Mouse (Mus musculus) lung, adult 2 months (tissue): ENCODE data around the gene 1700001O22Rik. TPM values are rescaled to one million over a fixed set of nuclear protein-coding genes. Genes with fewer than 3 reads are reported as not detected.

ENCODE experiments used
- DNase-seq: peaks from one replicate; pipeline ENCODE4 v3.0.0; 2022
- H3K4me1 ChIP-seq: fragments of 200-500 bp; 2 replicates; pipeline ENCODE4 v1.6.1; 2011; ENCODE audit warnings: low read length; ENCODE audit not compliant: control insufficient read depth, insufficient read depth
- H3K4me3 ChIP-seq: fragments of 200-500 bp; replicated peaks from 2 replicates; pipeline ENCODE3; 2011; ENCODE audit warnings: low read depth, mild to moderate bottlenecking, control low read depth, low read length; ENCODE audit errors: extremely low read depth
- CTCF ChIP-seq: fragments of 200-500 bp; IDR thresholded peaks from 2 replicates; pipeline ENCODE4 v1.5.1; 2011; ENCODE audit warnings: mild to moderate bottlenecking, low read length, control low read depth; ENCODE audit not compliant: insufficient read depth
- POLR2A ChIP-seq: fragments of 200-500 bp; IDR thresholded peaks from 2 replicates; pipeline ENCODE4 v1.6.1; 2011; ENCODE audit warnings: low read depth, mild to moderate bottlenecking, control low read depth, low read length, borderline replicate concordance; ENCODE audit errors: extremely low read depth
- WGBS: fragments of 180-500 bp; shearing (Covaris S2); methylation state at CpG from one replicate; pipeline ENCODE4 v1.1.7; 2018; 5-methylcytosine and 5-hydroxymethylcytosine counted together
- polyA plus RNA-seq: library from polyadenylated mRNA; depleted of rRNA; stranded (reverse); fragments of >200 nt; gene quantifications from 2 replicates; pipeline ENCODE4 v1.2.3, GENCODE M21; 2012

The 1700001O22Rik gene
- polyA plus RNA-seq, 1 experiment = 1.8 TPM

- WGBS = 4% methylated on average over 11 of the region's 11 CpGs
- TF ChIP-seq POLR2A = no peak
- TF ChIP-seq CTCF = no peak
- H3K4me1 ChIP-seq = peaks cover 6% of the 10 kb centered on the region; the same call in 1 of the 2 replicates
- peak; percentile 62 for DNase-seq
- peak overlapping the region; percentile 30 for H3K4me3 ChIP-seq
Measured at GRCm38 (mm10) chr2:30796382-30796781, 7.1 kb downstream of the 1700001O22Rik start.

- Histone ChIP-seq H3K4me1 (peaks cover 6% of the 10 kb centered on the region; the same call in 1 of the 2 replicates), H3K4me3 (no peak overlapping the region)
- DNase-seq = peak; percentile 15
- TF ChIP-seq CTCF = no peak
- TF ChIP-seq POLR2A = no peak
- 84% methylated on average over 5 of the region's 5 CpGs for WGBS
Measured at GRCm38 (mm10) chr2:30795889-30796275, 7.6 kb downstream of the 1700001O22Rik start.

GRCm38 (mm10) chr2:30795271-30795888 lies 8.1 kb downstream of the 1700001O22Rik start:
- no peak for DNase-seq
- 82% methylated on average over 7 of the region's 7 CpGs for WGBS
- Histone ChIP-seq H3K4me3 (no peak overlapping the region), H3K4me1 (peaks cover 6% of the 10 kb centered on the region; the same call in 1 of the 2 replicates)
- TF ChIP-seq POLR2A (no peak), CTCF (no peak)

GRCm38 (mm10) chr2:30794179-30795108 lies 9.0 kb downstream of the 1700001O22Rik start:
- peak; percentile 98 for DNase-seq
- 4% methylated on average over 48 of the region's 48 CpGs for WGBS
- TF ChIP-seq POLR2A = no peak
- TF ChIP-seq CTCF = peak; percentile 81
- peaks cover 6% of the 10 kb centered on the region; the same call in 1 of the 2 replicates for H3K4me1 ChIP-seq
- peak overlapping the region; percentile 78 for H3K4me3 ChIP-seq

GRCm38 (mm10) chr2:30792061-30792460 lies 11.4 kb downstream of the 1700001O22Rik start:
- TF ChIP-seq POLR2A (no peak), CTCF (no peak)
- WGBS = 92% methylated on average over 7 of the region's 7 CpGs

GRCm38 (mm10) chr2:30787466-30787865 lies 16.0 kb downstream of the 1700001O22Rik start:
- H3K4me3 ChIP-seq = no peak overlapping the region
- no peak for TF ChIP-seq CTCF
- no peak for TF ChIP-seq POLR2A
- H3K4me1 ChIP-seq = peaks cover 6% of the 10 kb centered on the region
- no peak for DNase-seq
- WGBS = 74% methylated on average over 4 of the region's 4 CpGs

More at GRCm38 (mm10) chr2:30792061-30792460, 11.4 kb downstream of the 1700001O22Rik start:
- no peak overlapping the region for H3K4me3 ChIP-seq
- DNase-seq = no peak
- H3K4me1 ChIP-seq = peaks cover 6% of the 10 kb centered on the region; the same call in 1 of the 2 replicates

- peak; percentile 52 for DNase-seq
- TF ChIP-seq POLR2A = peak; percentile 54; the same call in 1 of the 2 replicates
- 0 out of 2 replicates have a peak, but pooled peaks have one; percentile 15 for TF ChIP-seq CTCF
- peak overlapping the region; percentile 34 for H3K4me3 ChIP-seq
- 10% methylated on average over 40 of the region's 40 CpGs for WGBS
- peaks cover 6% of the 10 kb centered on the region for H3K4me1 ChIP-seq
Measured at GRCm38 (mm10) chr2:30784078-30784994, 19.1 kb downstream of the 1700001O22Rik start.

GRCm38 (mm10) chr2:30783346-30783745 lies 20.1 kb downstream of the 1700001O22Rik start:
- peak; percentile 66 for DNase-seq
- Histone ChIP-seq H3K4me3 (no peak overlapping the region), H3K4me1 (peaks cover 6% of the 10 kb centered on the region)
- no peak for TF ChIP-seq CTCF
- under 1% methylated on average over 13 of the region's 13 CpGs for WGBS
